In the genomic region with DNA sequence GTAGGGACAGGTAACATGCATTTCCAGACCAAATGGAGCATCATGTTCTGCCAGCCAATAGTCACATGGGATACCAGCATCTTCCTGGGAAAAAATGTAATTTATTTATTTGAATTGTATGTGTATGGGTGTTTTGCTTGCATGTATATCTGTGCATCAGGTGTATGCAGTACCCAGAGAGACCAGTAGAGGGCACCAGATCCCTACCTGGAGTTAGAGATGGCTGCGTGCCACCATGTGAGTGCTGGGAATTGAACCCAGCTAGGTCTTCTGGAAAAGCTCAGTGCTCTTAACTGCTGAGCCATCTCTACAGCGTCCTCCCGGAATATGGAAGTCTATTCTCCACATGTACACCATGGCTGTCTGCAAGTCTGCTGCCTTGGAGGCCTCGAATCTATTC, we compare ENCODE assay signal across 10 mouse cellular contexts. TPM values are rescaled to one million over a fixed set of nuclear protein-coding genes. Genes with fewer than 3 reads are reported as not detected.
DNase-seq lines count a peak whose midpoint lies in the region; ATAC-seq and TF ChIP-seq lines count a peak whose summit lies in the region.
"Had no signal": no experiment of that assay in that cellular context is flagged by ENCODE, and none has a peak within 500 bp of the region (broad histone marks: within the 10 kb centered on the region; RNA-seq: fewer than 3 reads in every experiment).

No protein-coding gene starts in this region.

- no peak for TF ChIP-seq POLR2A in lung, adult 2 months (IDR thresholded peaks at IDR 0.05; ENCODE audit: borderline replicate concordance, extremely low read depth, low read depth, low read length)

- in situ Hi-C loops in ES-E14 (cut with MboI; ENCODE audit: low sequenced_read_pairs in 2 of 2, unreplicated experiment in 2 of 2), result loop anchor here (5.0 to 25.0 kb wide), 2 partner anchors 101 to 111 kb away; partner anchors contain the start of genes Gm6370 (in 1 of the 2) and Gm6408 (in 1 of the 2)

- intact Hi-C loops in left cerebral cortex, postnatal 25 days (cut with DNase I), result no loop called here

- ATAC-seq in forebrain, embryonic 11.5 days (replicated peaks; ENCODE audit: low FRiP score), result no peak
- no peak for ATAC-seq in forebrain, embryonic 16.5 days
- ATAC-seq: hindbrain, embryonic 16.5 days had no signal

- no peaks in the 10 kb centered on the region for H3K9me3 ChIP-seq in forebrain, embryonic 11.5 days (ENCODE audit: control insufficient read depth, low read length)
- no peaks in the 10 kb centered on the region for H3K9me3 ChIP-seq in forebrain, embryonic 16.5 days (ENCODE audit: control insufficient read depth, low read length)
- H3K9me3 ChIP-seq in ES-E14 (ENCODE audit: control insufficient read depth, insufficient read depth, low read depth, low read length), result no peaks in the 10 kb centered on the region
- H3K9me3 ChIP-seq: limb, embryonic 13.5 days had no signal

- no peak overlapping the region for H3K4me2 ChIP-seq in forebrain, embryonic 11.5 days (ENCODE audit: low read depth, low read length, severe bottlenecking)
- no peak overlapping the region for H3K4me2 ChIP-seq in forebrain, embryonic 16.5 days (ENCODE audit: low read length)
- H3K4me2 ChIP-seq: limb, embryonic 13.5 days had no signal

- TF ChIP-seq CTCF in lung, adult 2 months (IDR thresholded peaks at IDR 0.05; ENCODE audit: insufficient read depth, low read length), result peak; percentile 51

- 80% methylated on average over 4 of the region's 4 CpGs for WGBS in forebrain, embryonic 11.5 days
- WGBS in forebrain, embryonic 16.5 days, result 79% methylated on average over 4 of the region's 4 CpGs
- WGBS in lung, adult 2 months, result 76% methylated on average over 4 of the region's 4 CpGs

- no peak overlapping the region for H3K27ac ChIP-seq in forebrain, embryonic 11.5 days (ENCODE audit: low read depth, low read length)
- H3K27ac ChIP-seq in forebrain, embryonic 16.5 days (ENCODE audit: low read length), result no peak overlapping the region
- H3K27ac ChIP-seq in ES-E14 (ENCODE audit: insufficient read depth, low read depth, low read length, poor library complexity, severe bottlenecking), result no peak overlapping the region
- H3K27ac ChIP-seq: limb, embryonic 13.5 days had no signal

- no peaks in the 10 kb centered on the region for H3K27me3 ChIP-seq in forebrain, embryonic 11.5 days (ENCODE audit: control insufficient read depth, insufficient read depth, low read length)
- H3K27me3 ChIP-seq in forebrain, embryonic 16.5 days (replicated peaks; ENCODE audit: control insufficient read depth, insufficient read depth, low read length), result no peaks in the 10 kb centered on the region
- H3K27me3 ChIP-seq: limb, embryonic 13.5 days had no signal

- no peaks in the 10 kb centered on the region for H3K36me3 ChIP-seq in forebrain, embryonic 11.5 days (ENCODE audit: control insufficient read depth, insufficient read depth, low read length)
- no peaks in the 10 kb centered on the region for H3K36me3 ChIP-seq in forebrain, embryonic 16.5 days (ENCODE audit: control insufficient read depth, insufficient read depth)
- no peaks in the 10 kb centered on the region for H3K36me3 ChIP-seq in ES-E14 (ENCODE audit: control insufficient read depth, insufficient read depth, low read length, poor library complexity, severe bottlenecking)
- H3K36me3 ChIP-seq: limb, embryonic 13.5 days had no signal

- DNase-seq in forebrain, embryonic 11.5 days (ENCODE audit: low spot score), result peak; percentile 51
- no peak for DNase-seq in lung, adult 2 months
- no peak for DNase-seq in lung, postnatal 25 days (ENCODE audit: low spot score)
- peak; percentile 69 for DNase-seq in ES-E14 (ENCODE audit: low read depth, low spot score)
- DNase-seq in kidney, postnatal 4 days, result peak; percentile 18 to 20
- no peak for DNase-seq in left cerebral cortex, postnatal 25 days (ENCODE audit: low spot score in 2 of 2)
- no peak for DNase-seq in urinary bladder, postnatal 14 days (ENCODE audit: low spot score)

- no peaks in the 10 kb centered on the region for H3K4me1 ChIP-seq in forebrain, embryonic 11.5 days (replicated peaks; ENCODE audit: control insufficient read depth, insufficient read depth, low read length)
- H3K4me1 ChIP-seq in forebrain, embryonic 16.5 days (replicated peaks; ENCODE audit: control insufficient read depth, insufficient read depth, low read length), result no peaks in the 10 kb centered on the region
- H3K4me1 ChIP-seq in lung, adult 2 months (ENCODE audit: control insufficient read depth, insufficient read depth, low read length), result no peaks in the 10 kb centered on the region
- no peaks in the 10 kb centered on the region for H3K4me1 ChIP-seq in ES-E14 (ENCODE audit: control insufficient read depth in 2 of 2, insufficient read depth in 2 of 2, low read length in 2 of 2, poor library complexity in 1 of 2)
- H3K4me1 ChIP-seq: limb, embryonic 13.5 days had no signal

- no peak overlapping the region for H3K4me3 ChIP-seq in forebrain, embryonic 11.5 days (ENCODE audit: low read depth, low read length)
- no peak overlapping the region for H3K4me3 ChIP-seq in forebrain, embryonic 16.5 days (replicated peaks; ENCODE audit: low read length)
- no peak overlapping the region for H3K4me3 ChIP-seq in lung, adult 2 months (replicated peaks; ENCODE audit: extremely low read depth, low read depth, low read length)
- no peak overlapping the region for H3K4me3 ChIP-seq in ES-E14 (ENCODE audit: insufficient read depth in 1 of 2, low read depth in 1 of 2, low read length in 2 of 2, poor library complexity in 1 of 2, severe bottlenecking in 1 of 2)
- H3K4me3 ChIP-seq: limb, embryonic 13.5 days had no signal

- no peak overlapping the region for H3K9ac ChIP-seq in forebrain, embryonic 11.5 days (ENCODE audit: low read length)
- no peak overlapping the region for H3K9ac ChIP-seq in forebrain, embryonic 16.5 days (replicated peaks; ENCODE audit: low read depth, low read length)
- no peak overlapping the region for H3K9ac ChIP-seq in ES-E14 (ENCODE audit: insufficient read depth, low read depth, low read length, poor library complexity, severe bottlenecking)
- H3K9ac ChIP-seq: limb, embryonic 13.5 days had no signal

TF ChIP-seq in ES-E14, 5 proteins besides CTCF, POLR2A, EP300 and RAD21:
- TF ChIP-seq HCFC1 (IDR thresholded peaks at IDR 0.05; ENCODE audit: borderline replicate concordance, insufficient read depth, low read length) (no peak), CHD2 (IDR thresholded peaks at IDR 0.05; ENCODE audit: low read depth, low read length) (no peak), MAFK (IDR thresholded peaks at IDR 0.05; ENCODE audit: insufficient read depth, low read depth, low read length) (no peak), ZC3H11A (IDR thresholded peaks at IDR 0.05; ENCODE audit: borderline replicate concordance, low read depth, low read length) (peak; percentile 76; the same call in 1 of the 2 replicates)

RNA-seq across cellular contexts. Expression of gene Wasf3, which starts 8.2 kb away (rescaled TPM):
- 4.8 and 5.1 TPM in 2 replicates for polyA plus RNA-seq in forebrain, embryonic 11.5 days (2014; fragmentation: Nextera tagmentation; extraction: Ambion mirVana)
- polyA plus RNA-seq in forebrain, embryonic 16.5 days (2015; fragmentation: Nextera tagmentation; extraction: Ambion mirVana), result 12.8 and 15.1 TPM in 2 replicates
- 8.7 and 9.2 TPM in 2 replicates for polyA plus RNA-seq in lung, adult 2 months (2012; rRNA removed)
- 6.2 and 8.0 TPM in 2 replicates for total RNA-seq in ES-E14 (2012; rRNA removed)
- 10 to 100 TPM; 90.2 to 95.3 TPM for total RNA-seq in left cerebral cortex, postnatal 25 days (2021)

Comparison
In these comparisons a context has a peak if more than half of its experiments do, and no peak if none do; other contexts are left out.
1. DNase-seq: peak in forebrain, embryonic 11.5 days (single experiment), ES-E14 (single experiment) and kidney, postnatal 4 days (2 of 2); none in lung, adult 2 months (single experiment), lung, postnatal 25 days (single experiment), left cerebral cortex, postnatal 25 days (0 of 2) and urinary bladder, postnatal 14 days (single experiment).